Mouse (Mus musculus) MEL (cell line): Measurements from ENCODE around the gene Jup. TPM values are rescaled to one million over a fixed set of nuclear protein-coding genes. Genes with fewer than 3 reads are reported as not detected.

ENCODE experiments used
- DNase-seq: peaks from one replicate; pipeline ENCODE4 v3.0.0; 2011; ENCODE audit warnings: low read depth, low spot score
- H3K27ac ChIP-seq: 2 replicates; pipeline ENCODE4 v1.5.1; 2012; ENCODE audit warnings: low read depth, mild to moderate bottlenecking, control low read depth, low read length, moderate library complexity; ENCODE audit not compliant: control insufficient read depth
- H3K27me3 ChIP-seq, 2 experiments: fragments of 150-350 bp in 1 of 2; sonication (generic) in 1 of 2; 2 replicates each; pipeline ENCODE4 v1.6.1; 2012; ENCODE audit warnings: low read length in 2 of 2, mild to moderate bottlenecking in 2 of 2, improper control_type of control experiment in 1 of 2, moderate library complexity in 1 of 2; ENCODE audit not compliant: insufficient read depth in 2 of 2, control insufficient read depth in 1 of 2
- H3K36me3 ChIP-seq, 2 experiments: 2 replicates each; pipeline ENCODE4 v1.6.1; 2012 to 2014; ENCODE audit warnings: low read length in 2 of 2, improper control_type of control experiment in 1 of 2, inconsistent platforms in 1 of 2, mild to moderate bottlenecking in 1 of 2; ENCODE audit not compliant: insufficient read depth in 2 of 2, control insufficient read depth in 1 of 2
- H3K4me1 ChIP-seq, 2 experiments: fragments of 150-350 bp in 1 of 2; sonication (generic) in 1 of 2; 2 replicates each; pipeline ENCODE4 v1.6.1; 2012; ENCODE audit warnings: low read length in 2 of 2, improper control_type of control experiment in 1 of 2, mild to moderate bottlenecking in 1 of 2; ENCODE audit not compliant: insufficient read depth in 2 of 2, control insufficient read depth in 1 of 2
- H3K4me3 ChIP-seq, 2 experiments: fragments of 150-350 bp in 1 of 2; sonication (generic) in 1 of 2; 2 replicates each; pipeline ENCODE4 v1.5.1; 2012; ENCODE audit warnings: low read depth in 2 of 2, low read length in 2 of 2, mild to moderate bottlenecking in 2 of 2, moderate library complexity in 2 of 2, control low read depth in 1 of 2, improper control_type of control experiment in 1 of 2; ENCODE audit not compliant: control insufficient read depth in 1 of 2, insufficient read depth in 1 of 2
- H3K79me2 ChIP-seq: 2 replicates; pipeline ENCODE4 v1.6.1; 2012; ENCODE audit warnings: mild to moderate bottlenecking, low read length, moderate library complexity; ENCODE audit not compliant: control insufficient read depth, poor library complexity, insufficient read depth
- H3K9ac ChIP-seq: 2 replicates; pipeline ENCODE4 v1.6.1; 2012; ENCODE audit warnings: low read depth, mild to moderate bottlenecking, control low read depth, low read length, moderate library complexity; ENCODE audit not compliant: control insufficient read depth, poor library complexity, severe bottlenecking
- H3K9me3 ChIP-seq: fragments of 150-350 bp; sonication (generic); replicated peaks from 2 replicates; pipeline ENCODE4 v1.6.1; 2012; ENCODE audit warnings: mild to moderate bottlenecking, low read length, improper control_type of control experiment, moderate library complexity; ENCODE audit not compliant: insufficient read depth
- BHLHE40 ChIP-seq: IDR thresholded peaks from 2 replicates; pipeline ENCODE4 v1.6.1; 2012; ENCODE audit warnings: low read depth, mild to moderate bottlenecking, inconsistent platforms, low read length, improper control_type of control experiment, borderline replicate concordance
- CHD1 ChIP-seq: IDR thresholded peaks from 2 replicates; pipeline ENCODE4 v1.6.1; 2012; ENCODE audit warnings: low read depth, mild to moderate bottlenecking, inconsistent platforms, low read length, improper control_type of control experiment
- CHD2 ChIP-seq: IDR thresholded peaks from 2 replicates; pipeline ENCODE4 v1.6.1; 2011; ENCODE audit warnings: low read length, improper control_type of control experiment
- CTCF ChIP-seq, 3 experiments: IDR thresholded peaks in 2 of 3; conservative IDR thresholded peaks in 1 of 3; 2 replicates each; pipeline ENCODE4 v1.5.1; 2011 to 2012; ENCODE audit warnings: low read length in 3 of 3, low read depth in 2 of 3, mild to moderate bottlenecking in 2 of 3, improper control_type of control experiment in 1 of 3, inconsistent platforms in 1 of 3, mixed read lengths in 1 of 3, moderate library complexity in 1 of 3; ENCODE audit not compliant: control insufficient read depth in 1 of 3, insufficient read depth in 1 of 3, poor library complexity in 1 of 3, severe bottlenecking in 1 of 3
- E2F4 ChIP-seq: IDR thresholded peaks from 2 replicates; pipeline ENCODE4 v1.6.1; 2011; ENCODE audit warnings: low read depth, low read length, improper control_type of control experiment, borderline replicate concordance
- EP300 ChIP-seq, 2 experiments: IDR thresholded peaks; 2 replicates each; pipeline ENCODE4 v1.6.1; 2011; ENCODE audit warnings: improper control_type of control experiment in 2 of 2, low read length in 2 of 2, low read depth in 1 of 2, mild to moderate bottlenecking in 1 of 2
- GABPA ChIP-seq: IDR thresholded peaks from 2 replicates; pipeline ENCODE4 v1.6.1; 2012; ENCODE audit warnings: low read depth, mild to moderate bottlenecking, inconsistent platforms, low read length, improper control_type of control experiment, moderate library complexity
- GATA1 ChIP-seq: IDR thresholded peaks from 2 replicates; pipeline ENCODE4 v1.6.1; 2011; ENCODE audit warnings: low read depth, low read length, improper control_type of control experiment
- HCFC1 ChIP-seq: IDR thresholded peaks from 2 replicates; pipeline ENCODE4 v1.6.1; 2012; ENCODE audit warnings: low read depth, mild to moderate bottlenecking, inconsistent platforms, low read length, improper control_type of control experiment, moderate library complexity
- JUND ChIP-seq: IDR thresholded peaks from 2 replicates; pipeline ENCODE4 v1.6.1; 2011; ENCODE audit warnings: low read depth, mild to moderate bottlenecking, improper control_type of control experiment, low read length
- KAT2A ChIP-seq: conservative IDR thresholded peaks from 2 replicates; pipeline ENCODE4 v1.6.1; 2012; ENCODE audit warnings: low read depth, low read length, improper control_type of control experiment, inconsistent platforms
- MAZ ChIP-seq: IDR thresholded peaks from 2 replicates; pipeline ENCODE4 v1.6.1; 2012; ENCODE audit warnings: low read depth, mild to moderate bottlenecking, inconsistent platforms, low read length, improper control_type of control experiment
- MEF2A ChIP-seq: IDR thresholded peaks from 2 replicates; pipeline ENCODE4 v1.6.1; 2014; ENCODE audit warnings: low read depth, mild to moderate bottlenecking, inconsistent platforms, low read length, improper control_type of control experiment; ENCODE audit not compliant: poor library complexity, insufficient replicate concordance, severe bottlenecking; ENCODE audit errors: extremely low read depth
- MXI1 ChIP-seq: IDR thresholded peaks from 2 replicates; pipeline ENCODE4 v1.6.1; 2011; ENCODE audit warnings: mild to moderate bottlenecking, low read depth, low read length, improper control_type of control experiment
- MYC ChIP-seq: IDR thresholded peaks from 2 replicates; pipeline ENCODE4 v1.6.1; 2011; ENCODE audit warnings: low read depth, mild to moderate bottlenecking, low read length, improper control_type of control experiment, moderate library complexity
- NELFE ChIP-seq: IDR thresholded peaks from 2 replicates; pipeline ENCODE4 v1.6.1; 2011; ENCODE audit warnings: low read depth, low read length, improper control_type of control experiment
- NRF1 ChIP-seq: IDR thresholded peaks from 2 replicates; pipeline ENCODE4 v1.6.1; 2014; ENCODE audit warnings: low read depth, mild to moderate bottlenecking, inconsistent platforms, low read length, improper control_type of control experiment, moderate library complexity; ENCODE audit not compliant: poor library complexity, insufficient read depth, severe bottlenecking
- RCOR1 ChIP-seq: IDR thresholded peaks from 2 replicates; pipeline ENCODE4 v1.6.1; 2012; ENCODE audit warnings: low read depth, mild to moderate bottlenecking, inconsistent platforms, low read length, improper control_type of control experiment
- SIN3A ChIP-seq: IDR thresholded peaks from 2 replicates; pipeline ENCODE4 v1.6.1; 2012; ENCODE audit warnings: low read length, improper control_type of control experiment, inconsistent platforms
- SMC3 ChIP-seq: IDR thresholded peaks from 2 replicates; pipeline ENCODE4 v1.6.1; 2011; ENCODE audit warnings: low read depth, low read length, improper control_type of control experiment
- TBP ChIP-seq: IDR thresholded peaks from 2 replicates; pipeline ENCODE4 v1.8.0; 2011; ENCODE audit warnings: low read depth, low read length, improper control_type of control experiment
- TCF12 ChIP-seq: IDR thresholded peaks from 2 replicates; pipeline ENCODE4 v1.6.1; 2014; ENCODE audit warnings: low read depth, mild to moderate bottlenecking, inconsistent platforms, low read length, improper control_type of control experiment, moderate library complexity
- UBTF ChIP-seq: IDR thresholded peaks from 2 replicates; pipeline ENCODE4 v1.6.1; 2012; ENCODE audit warnings: low read depth, mild to moderate bottlenecking, inconsistent platforms, low read length, improper control_type of control experiment, moderate library complexity, borderline replicate concordance; ENCODE audit not compliant: insufficient read depth
- USF1 ChIP-seq: IDR thresholded peaks from 2 replicates; pipeline ENCODE4 v1.6.1; 2014; ENCODE audit warnings: low read depth, mild to moderate bottlenecking, inconsistent platforms, low read length, improper control_type of control experiment, moderate library complexity
- USF2 ChIP-seq, 2 experiments: IDR thresholded peaks; 2 replicates each; pipeline ENCODE4 v1.6.1; 2011 to 2012; ENCODE audit warnings: improper control_type of control experiment in 2 of 2, low read length in 2 of 2, borderline replicate concordance in 1 of 2, inconsistent platforms in 1 of 2, low read depth in 1 of 2, mild to moderate bottlenecking in 1 of 2; ENCODE audit not compliant: insufficient read depth in 1 of 2
- ZKSCAN1 ChIP-seq: IDR thresholded peaks from 2 replicates; pipeline ENCODE4 v1.6.1; 2012; ENCODE audit warnings: low read depth, mild to moderate bottlenecking, inconsistent platforms, low read length, improper control_type of control experiment, moderate library complexity
- ZMIZ1 ChIP-seq: IDR thresholded peaks from 2 replicates; pipeline ENCODE4 v1.6.1; 2012; ENCODE audit warnings: low read depth, mild to moderate bottlenecking, inconsistent platforms, low read length, improper control_type of control experiment, moderate library complexity
- ZNF384 ChIP-seq: IDR thresholded peaks from 2 replicates; pipeline ENCODE4 v1.6.1; 2012; ENCODE audit warnings: low read depth, mild to moderate bottlenecking, inconsistent platforms, low read length, improper control_type of control experiment
- polyA plus RNA-seq, 2 experiments: library from polyadenylated mRNA; stranded (reverse) in 1 of 2; unstranded in 1 of 2; fragments of >175 nt in 1 of 2; fragments of >200 nt in 1 of 2; gene quantifications; 2 replicates each; pipeline versions ENCODE4 v1.2.1 to v1.2.4; 2012; ENCODE audit warnings: low replicate concordance in 2 of 2, low read depth in 1 of 2; ENCODE audit not compliant: insufficient read length in 2 of 2, insufficient read depth in 1 of 2, missing spikeins in 1 of 2
- total RNA-seq: library from RNA; depleted of rRNA; stranded (reverse); fragments of 300-350 nt; gene quantifications from 2 replicates; pipeline ENCODE4 v1.2.3, GENCODE M21; 2012

The Jup gene
- total and polyA plus RNA-seq, 3 experiments = 1.0 to 8.5 TPM; not detected in 1

DNA sequence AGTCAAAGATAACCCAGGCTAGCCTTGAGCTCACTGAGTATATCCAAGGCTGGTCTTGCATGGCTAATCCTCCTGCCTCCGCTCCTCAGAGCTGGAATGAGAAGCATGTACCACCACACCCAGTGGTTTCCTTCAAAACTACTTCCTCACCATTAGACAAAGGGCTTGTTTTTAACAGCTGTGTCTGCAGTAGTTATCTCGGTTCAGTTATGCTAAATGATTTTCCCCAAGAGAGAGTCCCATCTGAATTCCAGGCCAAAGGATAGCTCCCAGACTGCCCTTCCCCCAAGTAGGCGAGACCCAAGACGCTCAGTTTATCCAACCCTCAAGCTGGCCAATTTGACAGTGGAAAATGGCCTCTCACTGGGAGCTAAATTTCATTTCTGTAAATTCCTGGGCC is 21.6 kb downstream of the Jup start:
- Histone ChIP-seq H3K27me3 (no peaks in the 10 kb centered on the region), H3K27ac (no peak overlapping the region), H3K4me3 (no peak overlapping the region), H3K36me3 (no peaks in the 10 kb centered on the region), H3K4me1 (no peaks in the 10 kb centered on the region), H3K9ac (no peak overlapping the region), H3K79me2 (no peaks in the 10 kb centered on the region), H3K9me3 (no peaks in the 10 kb centered on the region)
- TF ChIP-seq SMC3 = no peak
- no peak for TF ChIP-seq RCOR1
- TF ChIP-seq ZKSCAN1 = no peak
- TF ChIP-seq USF1 = no peak
- no peak for TF ChIP-seq CHD1
- no peak for TF ChIP-seq MXI1
- no peak for TF ChIP-seq CTCF (IDR thresholded peaks at IDR 0.05 in 2 of 3, conservative IDR thresholded peaks at IDR 0.05 in 1 of 3; ENCODE audit: control insufficient read depth in 1 of 3, insufficient read depth in 1 of 3, low read depth in 2 of 3, low read length in 3 of 3, poor library complexity in 1 of 3, severe bottlenecking in 1 of 3)
- no peak for TF ChIP-seq TCF12
- TF ChIP-seq GATA1 = no peak
- no peak for TF ChIP-seq KAT2A
- TF ChIP-seq EP300 (IDR thresholded peaks at IDR 0.05; ENCODE audit: low read depth in 1 of 2, low read length in 2 of 2) = no peak
- TF ChIP-seq MEF2A = no peak
- TF ChIP-seq HCFC1 = no peak
- TF ChIP-seq CHD2 = no peak
- TF ChIP-seq USF2 (IDR thresholded peaks at IDR 0.05; ENCODE audit: borderline replicate concordance in 1 of 2, insufficient read depth in 1 of 2, low read depth in 1 of 2, low read length in 2 of 2) = no peak
- TF ChIP-seq MAZ = no peak
- no peak for TF ChIP-seq GABPA
- no peak for TF ChIP-seq SIN3A
- no peak for TF ChIP-seq NRF1
- no peak for TF ChIP-seq TBP
- no peak for DNase-seq

DNA sequence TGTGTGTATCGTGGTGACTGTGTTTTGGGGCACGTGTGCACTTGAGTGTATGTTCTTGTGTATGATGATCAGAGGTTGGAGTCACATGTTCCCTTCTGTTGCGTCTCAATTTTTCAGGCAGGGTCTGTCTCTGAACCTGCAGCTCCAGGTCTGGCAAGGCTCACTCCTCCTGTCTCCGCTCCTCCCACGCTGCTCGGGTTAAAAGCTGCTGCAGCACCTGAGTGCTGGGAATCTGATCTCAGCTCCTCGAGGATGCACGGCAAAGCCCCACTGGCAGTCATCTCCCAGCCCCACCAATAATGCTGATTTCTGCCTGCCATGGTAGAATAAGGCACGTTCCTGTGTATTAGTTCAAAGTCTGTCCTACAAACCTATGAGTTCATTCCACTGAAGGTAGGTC is 22.4 kb downstream of the Jup start:
- TF ChIP-seq BHLHE40 (no peak), ZNF384 (no peak), ZMIZ1 (no peak), NELFE (no peak), MYC (no peak), MXI1 (no peak), E2F4 (no peak), TCF12 (no peak), JUND (no peak), UBTF (no peak)
- TF ChIP-seq, all 39 proteins: peak for 0
- DNase-seq = no peak

More for the DNA sequence above, 22.4 kb downstream of the Jup start:
- Histone ChIP-seq H3K79me2 (no peaks in the 10 kb centered on the region), H3K27me3 (no peaks in the 10 kb centered on the region), H3K9me3 (no peaks in the 10 kb centered on the region), H3K4me1 (no peaks in the 10 kb centered on the region), H3K27ac (no peak overlapping the region), H3K36me3 (no peaks in the 10 kb centered on the region), H3K4me3 (no peak overlapping the region), H3K9ac (no peak overlapping the region)
